Comparison of ENCODE assay signal across 25 mouse cellular contexts in the genomic region with DNA sequence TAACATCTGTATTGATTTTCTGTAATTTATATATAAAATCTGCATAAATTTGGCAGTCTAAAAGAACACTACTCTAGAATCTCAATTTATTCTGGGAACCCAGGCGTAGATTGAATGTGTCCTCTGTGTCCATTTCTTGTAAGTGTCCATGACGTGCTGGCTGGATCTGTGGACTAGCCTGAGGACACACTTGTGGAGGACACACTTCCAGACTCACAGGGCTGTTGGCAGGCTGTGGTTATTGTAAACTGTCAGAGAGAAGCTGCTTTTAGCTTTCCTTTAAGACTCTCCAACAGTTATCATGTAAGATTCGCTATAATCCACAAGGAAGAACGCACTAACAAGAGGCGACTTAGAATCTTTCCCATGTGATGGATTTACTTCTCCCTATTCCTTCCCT.
"Had no signal": no experiment of that assay in that cellular context is flagged by ENCODE, and none has a peak within 500 bp of the region (broad histone marks: within the 10 kb centered on the region; RNA-seq: fewer than 3 reads in every experiment).

No protein-coding gene starts in this region.

- H3K36me3 ChIP-seq: heart, embryonic 13.5 days; heart, embryonic 15.5 days; hindbrain, embryonic 13.5 days; hindbrain, embryonic 15.5 days; kidney, embryonic 15.5 days; limb, embryonic 10.5 days; limb, embryonic 12.5 days had no signal

- H3K4me1 ChIP-seq: heart, embryonic 15.5 days; hindbrain, embryonic 13.5 days; hindbrain, embryonic 15.5 days; kidney, embryonic 15.5 days; limb, embryonic 10.5 days; limb, embryonic 12.5 days had no signal

- ATAC-seq: hindbrain, postnatal 0 days; intestine, embryonic 16.5 days had no signal

- H3K4me2 ChIP-seq: heart, embryonic 11.5 days; heart, embryonic 13.5 days; heart, embryonic 15.5 days; hindbrain, embryonic 13.5 days; hindbrain, embryonic 15.5 days; kidney, embryonic 15.5 days; limb, embryonic 12.5 days had no signal

- H3K27ac ChIP-seq: gastrocnemius, adult 2 months; heart, adult 2 months; heart, embryonic 13.5 days; heart, embryonic 15.5 days; hindbrain, embryonic 13.5 days; hindbrain, embryonic 15.5 days; hindbrain, postnatal 0 days; kidney, embryonic 15.5 days; kidney, postnatal 0 days; limb, embryonic 10.5 days; limb, embryonic 12.5 days had no signal

- H3K4me3 ChIP-seq: gastrocnemius, adult 2 months; heart, adult 2 months; heart, embryonic 13.5 days; heart, embryonic 15.5 days; hindbrain, embryonic 13.5 days; hindbrain, embryonic 15.5 days; kidney, embryonic 15.5 days; limb, embryonic 10.5 days; limb, embryonic 12.5 days had no signal

- H3K9ac ChIP-seq: heart, embryonic 13.5 days; heart, embryonic 15.5 days; hindbrain, embryonic 13.5 days; hindbrain, embryonic 15.5 days; kidney, embryonic 15.5 days; limb, embryonic 12.5 days had no signal

- DNase-seq: gastrocnemius, adult 2 months; gastrocnemius, postnatal 10 days; gastrocnemius, postnatal 25 days; heart, adult 11 months; heart, adult 2 months; heart, postnatal 14 days; heart, postnatal 36 days; kidney, adult 11 months; kidney, adult 2 months; kidney, adult 9 months; kidney, postnatal 14 days; kidney, postnatal 36 days; layer of hippocampus, adult 9-11 months; layer of hippocampus, postnatal 36 days had no signal

- H3K9me3 ChIP-seq: heart, embryonic 13.5 days; heart, embryonic 15.5 days; hindbrain, embryonic 13.5 days; hindbrain, embryonic 15.5 days; kidney, embryonic 15.5 days; limb, embryonic 10.5 days; limb, embryonic 12.5 days had no signal

- H3K27me3 ChIP-seq: heart, embryonic 13.5 days; heart, embryonic 15.5 days; hindbrain, embryonic 13.5 days; hindbrain, embryonic 15.5 days; kidney, embryonic 15.5 days; limb, embryonic 12.5 days had no signal
